Mouse (Mus musculus) kidney, adult 2 months (tissue): Measurements from ENCODE around the gene Vasn.

Source experiments
- CTCF ChIP-seq: fragments of 200-500 bp; conservative IDR thresholded peaks from 2 replicates; pipeline ENCODE4 v1.5.1; 2011; ENCODE audit warnings: low read depth, mild to moderate bottlenecking, control low read depth, low read length, moderate library complexity, mixed read lengths; ENCODE audit not compliant: insufficient read depth, insufficient read length
- POLR2A ChIP-seq: fragments of 200-500 bp; IDR thresholded peaks from one replicate; pipeline ENCODE4 v1.6.1; 2011; ENCODE audit warnings: low read depth, low read length, control low read depth

GRCm38 (mm10) chr16:4658781-4659245, 19.1 kb downstream of the Vasn start:
- TF ChIP-seq POLR2A (no peak), CTCF (no peak)
